Mouse (Mus musculus): ENCODE data around the gene Serpinb13.
"Not testable (repeated sequence)": the region's sequence is repeated elsewhere in the genome, so short reads cannot be mapped to it uniquely, and the experiment has no call there.

The Serpinb13 gene

DNA sequence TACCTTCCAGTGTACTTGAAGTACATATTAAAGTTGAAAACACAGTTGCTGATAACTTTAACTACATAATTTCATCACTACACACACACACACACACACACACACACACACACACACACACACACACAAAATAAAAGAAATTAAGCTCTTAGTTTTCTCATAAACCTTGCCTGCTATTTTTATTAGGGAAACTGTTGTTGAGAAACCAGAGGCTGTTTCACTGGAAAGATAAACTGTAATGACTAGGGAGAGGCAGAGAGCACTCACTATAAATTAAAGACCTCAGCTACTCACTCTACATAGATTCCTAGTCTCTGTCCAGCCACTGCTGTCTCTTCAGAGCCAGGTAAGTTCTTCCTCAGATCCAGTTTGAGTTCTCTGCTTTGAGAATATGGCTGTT is at the start of gene Serpinb13:
TSS of gene Serpinb13 (plus strand) at position 301 of the 400 bp plus-strand sequence.
- DNase-seq (ENCODE audit: low read depth, low spot score), result no peak

DNA sequence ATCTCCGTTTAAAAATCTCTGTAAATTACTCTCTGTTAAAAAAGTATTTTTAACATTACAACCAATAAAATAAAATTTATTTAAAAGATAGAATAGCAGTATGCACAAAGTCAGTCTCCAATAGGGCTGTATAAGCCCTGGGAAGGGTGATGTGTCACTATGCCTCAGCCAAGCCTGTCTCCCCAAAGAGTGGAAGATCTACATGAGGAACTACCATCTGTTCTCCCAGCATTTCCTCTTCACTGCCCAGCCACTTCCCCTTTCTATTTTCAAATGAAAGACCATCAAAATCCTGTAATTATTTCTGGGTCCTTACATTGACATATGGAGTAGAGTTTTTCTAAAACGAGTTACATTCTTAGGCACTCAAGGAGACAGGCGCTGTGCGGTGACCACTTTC is 48.8 kb upstream of the Serpinb13 start:
- no peak for DNase-seq (ENCODE audit: low read depth, low spot score)

DNA sequence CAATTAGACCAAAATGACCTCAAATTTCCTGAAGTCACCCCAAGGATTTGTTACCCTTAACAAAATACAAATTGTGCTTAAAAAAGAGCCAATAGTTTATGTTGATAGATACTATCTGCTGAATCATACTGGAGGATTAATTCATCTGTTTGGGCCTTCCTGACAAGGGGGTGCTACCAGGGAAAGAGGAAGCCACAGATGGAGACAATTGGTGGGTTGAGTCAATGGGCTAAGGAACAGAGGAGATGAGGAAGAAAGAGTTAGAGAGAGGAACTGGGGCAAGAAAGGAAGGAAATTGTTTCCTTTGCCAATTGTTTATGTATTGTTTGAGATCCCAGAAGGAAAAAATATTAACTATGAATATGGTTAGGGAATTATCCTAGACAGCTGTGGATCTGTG is 47.1 kb upstream of the Serpinb13 start:
- no peak for DNase-seq (ENCODE audit: low read depth, low spot score)

DNA sequence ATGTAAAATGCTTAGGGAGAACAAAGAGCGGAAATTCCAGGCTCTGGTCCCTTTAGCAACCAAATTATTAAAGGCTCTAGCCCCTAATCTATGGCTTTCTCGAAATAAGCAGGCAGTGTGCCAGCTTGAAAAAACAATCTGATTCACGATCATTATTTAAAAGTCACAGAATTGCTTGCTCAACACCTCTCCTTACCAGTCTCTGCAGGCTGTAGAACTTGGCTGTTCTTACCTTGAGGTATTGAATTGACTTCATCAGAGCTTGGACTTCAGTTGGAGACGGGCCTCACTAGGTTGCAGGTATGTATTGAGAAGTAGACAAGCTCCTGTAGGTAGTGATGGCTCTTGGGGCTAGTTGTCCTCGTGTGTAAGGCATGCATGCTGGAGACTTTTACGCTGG is 46.5 kb upstream of the Serpinb13 start, which contains the start of gene Serpinb12:
TSS of gene Serpinb12 (plus strand) at position 185 of the 400 bp plus-strand sequence.
- DNase-seq (ENCODE audit: low read depth, low spot score), result no peak

DNA sequence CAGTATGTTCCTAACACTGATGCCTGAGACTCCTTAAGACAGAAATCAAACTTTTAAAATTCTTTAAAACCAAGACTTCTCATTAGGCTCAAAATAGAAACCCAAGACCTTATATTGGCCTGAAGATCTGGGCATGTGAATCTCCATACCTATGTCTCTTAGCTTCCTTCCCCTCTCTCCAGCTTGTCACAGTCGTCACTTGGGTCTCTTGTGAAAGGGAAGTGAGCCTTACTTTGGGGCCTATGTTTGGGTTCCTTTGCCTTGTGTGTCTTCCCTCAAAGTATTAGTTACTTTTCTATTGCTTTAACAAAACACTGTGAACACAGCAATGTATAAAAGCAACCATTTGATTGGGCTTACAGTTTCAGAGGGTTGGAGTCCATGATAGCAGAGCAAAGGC is 33.6 kb upstream of the Serpinb13 start:
- no peak for DNase-seq (ENCODE audit: low read depth, low spot score)

DNA sequence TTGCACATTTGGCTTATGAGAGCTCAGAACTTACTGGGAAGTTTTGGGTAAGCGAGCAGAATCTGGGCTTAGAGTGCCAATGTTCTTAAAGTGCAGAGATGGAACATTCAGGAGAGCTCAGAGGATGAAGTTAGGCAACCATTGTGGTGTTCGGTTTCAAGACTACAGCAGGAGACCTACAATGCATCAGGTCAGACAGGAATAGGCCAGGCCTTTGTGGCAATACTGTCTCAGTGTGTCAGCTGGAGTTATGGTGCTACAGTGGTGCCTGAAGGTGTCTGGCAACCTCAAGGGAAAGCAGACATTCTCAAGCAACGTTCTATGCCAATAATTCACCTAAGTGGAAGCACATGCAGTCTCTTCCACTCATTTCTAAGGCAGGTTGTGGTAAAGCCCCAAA is 20.8 kb upstream of the Serpinb13 start:
- no peak for DNase-seq (ENCODE audit: low read depth, low spot score)

DNA sequence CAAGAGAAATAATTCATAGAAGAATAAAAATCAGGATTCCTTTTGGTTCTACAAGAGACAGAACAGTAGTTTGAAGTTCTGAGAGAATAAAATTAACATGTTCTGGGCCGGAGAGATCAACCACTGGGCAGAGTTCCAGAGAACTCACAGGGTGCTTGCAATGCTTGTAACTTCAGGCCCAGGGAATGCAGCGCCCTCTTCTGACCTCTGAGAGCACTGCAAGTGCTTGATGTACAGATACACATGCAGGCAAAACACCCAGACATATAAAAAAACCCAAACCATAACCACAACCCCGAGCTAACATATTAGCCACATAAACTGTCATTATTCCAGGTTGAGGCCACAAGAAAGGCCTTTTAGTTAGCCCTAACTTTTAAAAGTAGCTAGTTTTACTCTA is 19.8 kb upstream of the Serpinb13 start:
- DNase-seq (ENCODE audit: low read depth, low spot score), result no peak

DNA sequence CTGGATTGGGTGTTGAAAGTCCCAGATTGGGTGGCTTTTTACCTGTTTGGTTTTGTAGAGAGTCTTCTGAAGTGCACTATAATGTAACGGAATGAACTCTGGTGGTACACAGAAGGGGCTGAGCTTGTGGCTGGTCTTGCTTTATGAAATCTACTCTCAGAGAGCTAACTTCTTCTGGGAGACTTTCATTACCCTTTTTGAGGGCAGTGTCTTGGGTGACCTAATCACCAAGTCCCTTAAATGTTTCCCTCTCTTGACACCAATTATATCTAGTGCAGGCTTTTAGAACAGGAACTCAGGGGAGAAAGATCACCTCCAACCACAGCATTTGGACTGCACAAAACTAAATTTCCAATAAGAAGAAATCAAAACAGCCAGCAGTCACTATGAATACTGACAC is 2.3 kb downstream of the Serpinb13 start:
- DNase-seq (ENCODE audit: low read depth, low spot score), result no peak

DNA sequence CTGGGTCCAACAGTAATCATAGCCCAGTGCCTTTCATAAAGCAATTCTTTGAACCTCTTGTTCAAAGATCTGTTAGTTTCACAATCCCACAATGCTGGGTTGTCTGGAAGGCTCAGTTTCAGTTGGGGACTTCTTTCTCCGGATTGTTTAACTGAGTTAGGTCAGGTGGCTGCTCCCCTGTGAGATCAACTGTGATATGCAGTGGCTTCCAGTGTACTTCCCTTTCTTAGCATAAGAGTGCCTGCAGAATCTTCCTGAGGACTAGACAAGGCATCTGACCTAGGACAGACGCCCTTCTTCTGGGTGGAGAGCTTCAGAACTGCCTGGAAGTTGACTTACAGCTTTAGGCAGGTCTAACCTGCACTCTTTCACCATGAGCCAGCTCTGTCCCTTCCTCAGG is 3.1 kb downstream of the Serpinb13 start:
- DNase-seq (ENCODE audit: low read depth, low spot score), result no peak

DNA sequence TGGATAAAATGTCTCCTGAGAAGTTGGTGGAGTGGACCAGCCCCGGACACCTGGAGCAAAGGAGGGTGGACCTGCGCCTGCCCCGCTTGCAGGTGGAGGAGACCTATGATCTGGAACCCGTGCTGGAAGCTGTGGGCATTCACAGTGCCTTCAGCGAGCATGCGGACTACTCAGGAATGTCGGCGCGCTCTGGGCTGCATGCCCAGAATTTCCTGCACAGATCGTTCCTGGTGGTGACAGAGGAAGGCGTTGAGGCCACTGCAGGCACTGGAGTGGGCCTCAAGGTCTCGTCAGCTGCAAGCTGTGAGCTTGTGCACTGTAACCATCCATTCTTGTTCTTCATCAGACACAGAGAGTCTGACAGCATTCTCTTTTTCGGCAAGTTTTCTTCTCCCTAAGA is 19.6 kb downstream of the Serpinb13 start:
- no peak for DNase-seq (ENCODE audit: low read depth, low spot score)

DNA sequence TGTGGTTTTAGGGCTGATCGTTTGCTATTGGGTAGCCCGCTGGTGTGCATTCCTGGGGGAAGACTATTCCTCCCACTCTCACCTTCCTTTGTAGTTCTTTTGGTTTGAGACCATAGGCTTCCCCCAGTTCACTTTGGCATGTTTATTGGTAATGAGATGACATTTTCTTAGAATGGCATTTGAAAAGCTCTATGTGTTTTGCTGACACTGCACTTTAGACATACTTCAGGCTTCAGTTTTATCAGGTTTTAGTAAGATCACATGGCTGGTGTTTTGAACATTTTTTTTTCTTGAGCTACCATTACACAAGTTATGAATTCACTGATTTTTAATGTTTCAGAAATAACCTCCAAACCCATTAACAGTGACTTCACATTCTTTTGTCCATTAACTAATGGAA is 21.0 kb downstream of the Serpinb13 start:
- no peak for DNase-seq (ENCODE audit: low read depth, low spot score)

DNA sequence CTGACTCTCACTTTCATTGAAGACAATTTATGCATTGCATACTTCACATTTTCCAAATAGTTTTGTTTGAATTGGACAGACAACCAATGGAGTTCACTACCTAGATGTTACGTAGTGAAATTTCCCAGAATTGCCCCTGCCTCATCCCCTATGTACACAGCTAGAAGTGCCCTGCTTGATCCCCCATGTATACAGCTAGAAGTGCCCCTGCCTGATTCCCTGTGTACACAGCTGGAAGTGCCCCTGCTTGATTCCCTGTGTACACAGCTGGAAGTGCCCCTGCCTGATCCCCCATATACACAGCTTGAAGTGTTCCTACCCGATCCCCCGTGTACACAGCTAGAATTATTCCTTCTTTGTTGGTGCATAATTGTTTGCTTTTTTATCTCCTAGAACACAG is 25.5 kb downstream of the Serpinb13 start:
- DNase-seq (ENCODE audit: low read depth, low spot score), result no peak

DNA sequence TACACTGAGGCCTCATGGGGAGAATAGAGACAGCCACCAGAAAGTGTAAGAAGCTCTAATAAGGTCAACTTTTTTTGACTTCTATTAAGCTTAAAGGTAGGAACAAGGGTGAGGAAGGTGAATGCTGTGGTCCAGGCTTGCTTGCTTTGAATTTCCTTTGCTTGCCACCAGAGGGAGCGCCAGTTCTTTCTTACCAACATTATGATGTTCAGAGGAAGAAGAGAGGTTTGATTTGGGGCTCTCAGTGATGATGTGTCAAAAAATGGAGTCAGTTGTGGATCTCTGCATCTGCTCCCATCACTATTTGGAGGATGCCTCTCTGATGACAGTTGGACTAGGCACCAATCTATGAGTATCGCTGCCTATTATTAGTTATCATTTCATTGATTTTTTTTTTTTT is 33.7 kb downstream of the Serpinb13 start:
- peak; percentile 3 for DNase-seq (ENCODE audit: low read depth, low spot score)

DNA sequence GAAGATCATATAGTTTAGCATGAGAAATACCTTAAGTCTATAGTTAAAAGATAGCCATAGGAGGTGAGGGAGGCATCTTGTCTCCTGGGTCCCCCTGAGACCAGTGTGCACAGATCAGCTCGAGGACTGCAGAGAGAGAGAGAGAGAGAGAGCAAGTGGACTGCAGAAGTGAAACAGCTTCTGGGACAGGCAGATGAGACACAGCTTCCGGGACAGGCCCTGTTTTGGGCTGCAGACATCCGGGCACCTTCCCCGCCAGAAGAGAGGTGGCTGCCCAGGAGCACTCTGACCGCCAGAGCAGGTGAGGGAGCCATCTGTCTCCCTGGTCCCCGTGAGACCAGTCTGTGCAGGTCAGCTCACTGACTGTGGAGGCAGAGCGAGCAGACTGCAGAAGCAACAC is 34.4 kb downstream of the Serpinb13 start:
- DNase-seq (ENCODE audit: low read depth, low spot score), result no peak

DNA sequence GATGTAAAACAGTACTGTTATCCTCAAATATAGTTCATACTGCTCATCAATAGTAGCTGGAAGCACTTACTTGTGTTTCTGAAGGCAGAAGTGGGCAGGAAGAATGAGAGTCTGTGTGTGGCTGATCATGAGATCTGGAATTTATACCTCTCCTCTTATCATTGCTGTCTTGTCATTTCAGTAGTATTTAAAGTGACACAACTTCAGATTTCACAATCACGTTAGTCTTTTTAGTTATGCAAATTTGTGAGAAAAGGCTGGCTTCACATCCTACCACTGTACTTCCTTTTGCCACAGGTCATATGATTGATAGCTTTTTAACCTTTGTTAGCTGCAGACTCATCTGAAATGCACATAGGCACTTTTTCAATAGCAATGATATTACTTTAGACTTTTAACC is 45.1 kb downstream of the Serpinb13 start:
- DNase-seq (ENCODE audit: low read depth, low spot score), result no peak

DNA sequence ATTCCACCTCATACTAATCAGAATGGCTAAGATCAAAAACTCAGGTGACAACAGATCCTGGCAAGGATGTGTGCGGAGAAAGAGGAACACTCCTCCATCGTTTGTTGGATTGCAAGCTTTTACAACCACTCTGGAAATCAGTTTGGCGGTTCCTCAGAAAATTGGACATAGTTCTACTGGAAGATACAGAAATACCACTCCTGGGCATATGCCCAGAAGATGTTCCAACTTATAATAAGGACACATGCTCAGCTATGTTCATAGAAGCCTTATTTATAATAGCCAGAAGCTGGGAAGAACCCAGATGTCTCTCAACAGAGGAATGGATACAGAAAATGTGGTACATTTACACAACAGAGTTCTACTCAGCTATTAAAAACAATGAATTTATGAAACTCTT is 53.5 kb downstream of the Serpinb13 start:
- DNase-seq (ENCODE audit: low read depth, low spot score), result not testable (repeated sequence)
